Comparison of ENCODE assay signal across 8 mouse cellular contexts in the genomic region with DNA sequence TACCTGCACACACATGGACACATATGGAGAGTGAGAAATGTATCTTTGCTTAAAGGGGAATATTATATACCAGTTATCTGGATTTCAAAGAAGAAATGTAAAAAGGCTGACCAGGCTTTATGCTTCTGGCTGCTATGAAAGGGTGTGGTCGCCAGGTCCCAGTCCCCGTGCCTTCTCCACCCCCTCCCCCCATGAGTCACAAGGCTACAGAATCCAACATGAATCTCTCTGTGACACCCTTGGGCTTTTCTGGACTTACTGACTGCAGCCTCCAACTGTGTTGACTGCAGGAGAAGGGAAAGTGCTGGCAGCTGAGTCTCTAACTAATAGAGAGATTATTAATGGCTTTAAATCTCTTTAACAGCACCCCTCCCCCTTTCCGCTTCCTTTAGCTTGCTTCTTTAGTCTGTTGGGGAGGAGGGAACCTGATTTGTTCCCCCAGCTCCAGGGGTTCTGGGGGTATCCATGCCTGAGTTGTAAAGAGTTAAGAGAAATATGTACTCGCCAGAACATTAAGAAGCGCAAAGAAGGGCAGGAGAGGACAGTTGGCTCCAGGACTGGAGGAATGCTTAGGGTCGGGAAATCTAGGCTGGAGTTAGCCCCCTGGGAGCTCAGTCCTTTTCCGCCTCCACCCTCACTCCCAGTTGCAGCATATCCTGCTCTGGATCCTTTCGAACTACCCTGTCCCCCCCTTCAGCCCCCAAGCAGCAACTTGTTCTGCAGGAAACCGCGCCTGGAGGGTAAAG. TPM values are rescaled to one million over a fixed set of nuclear protein-coding genes. Genes with fewer than 3 reads are reported as not detected.
DNase-seq lines count a peak whose midpoint lies in the region; ATAC-seq and TF ChIP-seq lines count a peak whose summit lies in the region.

A gene (plus strand): TSS at position 614 of the 746 bp plus-strand sequence.

- no peaks in the 10 kb centered on the region for H3K4me1 ChIP-seq in hindbrain, embryonic 14.5 days (replicated peaks; ENCODE audit: control insufficient read depth, insufficient read depth, low read length)
- peaks cover 12% of the 10 kb centered on the region for H3K4me1 ChIP-seq in liver, embryonic 12.5 days
- peaks cover 6% of the 10 kb centered on the region; the same call in 1 of the 2 replicates for H3K4me1 ChIP-seq in neural tube, embryonic 12.5 days

- H3K27me3 ChIP-seq in hindbrain, embryonic 14.5 days (ENCODE audit: control insufficient read depth, insufficient read depth, low read length) = peaks cover 46% of the 10 kb centered on the region
- H3K27me3 ChIP-seq in liver, embryonic 12.5 days (replicated peaks) = peaks cover 75% of the 10 kb centered on the region
- peaks cover 42% of the 10 kb centered on the region for H3K27me3 ChIP-seq in neural tube, embryonic 12.5 days (replicated peaks)

- H3K9me3 ChIP-seq in hindbrain, embryonic 14.5 days (ENCODE audit: control insufficient read depth, low read length) = no peaks in the 10 kb centered on the region
- H3K9me3 ChIP-seq in liver, embryonic 12.5 days (replicated peaks) = no peaks in the 10 kb centered on the region
- H3K9me3 ChIP-seq in neural tube, embryonic 12.5 days = no peaks in the 10 kb centered on the region

- DNase-seq in layer of hippocampus, adult 2 months (ENCODE audit: low spot score in 2 of 2) = no peak
- no peak for DNase-seq in layer of hippocampus, adult 9-11 months
- no peak for DNase-seq in gastrocnemius, postnatal 10 days
- DNase-seq in hindbrain, embryonic 14.5 days (ENCODE audit: low spot score) = no peak
- DNase-seq in spleen, adult 12 weeks (ENCODE audit: low spot score) = no peak
- no peak for DNase-seq in layer of hippocampus, postnatal 14 days (ENCODE audit: low spot score in 2 of 2)

- H3K9ac ChIP-seq in hindbrain, embryonic 14.5 days = no peak within 1 kb of the TSS
- no peak within 1 kb of the TSS for H3K9ac ChIP-seq in liver, embryonic 12.5 days
- no peak within 1 kb of the TSS for H3K9ac ChIP-seq in neural tube, embryonic 12.5 days

- no peak for ATAC-seq in hindbrain, embryonic 14.5 days (ENCODE audit: low FRiP score)
- ATAC-seq in liver, embryonic 12.5 days = no peak
- no peak for ATAC-seq in neural tube, embryonic 12.5 days (ENCODE audit: low FRiP score, low read depth)

- WGBS in hindbrain, embryonic 14.5 days = 17% methylated on average over 10 of the region's 10 CpGs
- WGBS in liver, embryonic 12.5 days (ENCODE audit: insufficient replicate concordance) = 11% methylated on average over 10 of the region's 10 CpGs
- 8% methylated on average over 10 of the region's 10 CpGs for WGBS in neural tube, embryonic 12.5 days

- H3K36me3 ChIP-seq in hindbrain, embryonic 14.5 days (replicated peaks; ENCODE audit: control insufficient read depth, insufficient read depth) = no peaks in the 10 kb centered on the region
- H3K36me3 ChIP-seq in liver, embryonic 12.5 days = no peaks in the 10 kb centered on the region
- no peaks in the 10 kb centered on the region for H3K36me3 ChIP-seq in neural tube, embryonic 12.5 days

- H3K4me3 ChIP-seq in layer of hippocampus, adult 2 months = peak within 1 kb of the TSS; percentile 37
- no peak within 1 kb of the TSS for H3K4me3 ChIP-seq in hindbrain, embryonic 14.5 days (replicated peaks; ENCODE audit: low read length)
- peak within 1 kb of the TSS; percentile 16; the same call in 1 of the 2 replicates for H3K4me3 ChIP-seq in liver, embryonic 12.5 days
- H3K4me3 ChIP-seq in neural tube, embryonic 12.5 days = no peak within 1 kb of the TSS

- no peak for TF ChIP-seq CTCF in layer of hippocampus, adult 2 months (conservative IDR thresholded peaks at IDR 0.05)

- 0 out of 2 replicates have a peak within 1 kb of the TSS, but pooled peaks have one; percentile 10 for H3K4me2 ChIP-seq in hindbrain, embryonic 14.5 days (replicated peaks)
- H3K4me2 ChIP-seq in liver, embryonic 12.5 days = peak within 1 kb of the TSS; percentile 47
- peak within 1 kb of the TSS; percentile 39 for H3K4me2 ChIP-seq in neural tube, embryonic 12.5 days (replicated peaks)

- H3K27ac ChIP-seq in layer of hippocampus, adult 2 months = peak within 1 kb of the TSS; percentile 73
- H3K27ac ChIP-seq in hindbrain, embryonic 14.5 days = no peak within 1 kb of the TSS
- no peak within 1 kb of the TSS for H3K27ac ChIP-seq in liver, embryonic 12.5 days
- no peak within 1 kb of the TSS for H3K27ac ChIP-seq in neural tube, embryonic 12.5 days

RNA-seq across cellular contexts. Expression of the gene that starts here (rescaled TPM):
- total RNA-seq in layer of hippocampus, adult 2 months (2021) = 1 to 10 TPM; 2.5 to 4.0 TPM
- 10 to 100 TPM; 29.9 to 35.5 TPM for total RNA-seq in gastrocnemius, postnatal 10 days (2021)
- polyA plus RNA-seq in hindbrain, embryonic 14.5 days (2014; fragmentation: Nextera tagmentation; extraction: Ambion mirVana) = 1.4 and 1.6 TPM in 2 replicates
- polyA plus RNA-seq in liver, embryonic 12.5 days (2016; fragmentation: Nextera tagmentation; extraction: Ambion mirVana) = 0.83 and 0.92 TPM in 2 replicates
- 0.59 and 1.6 TPM in 2 replicates for polyA plus RNA-seq in neural tube, embryonic 12.5 days (2016; fragmentation: Nextera tagmentation; extraction: Ambion mirVana)
- total RNA-seq in layer of hippocampus, postnatal 14 days (2021) = 1 to 10 TPM; 3.2 to 4.6 TPM

Comparison
In these comparisons a context has a peak if more than half of its experiments do, and no peak if none do; other contexts are left out.
1. RNA of the gene that starts here (total RNA-seq): 29.9 to 35.5 TPM in gastrocnemius, postnatal 10 days; 3.2 to 4.6 TPM in layer of hippocampus, postnatal 14 days and 2.5 to 4.0 TPM in layer of hippocampus, adult 2 months; every median in the first group is over 4 times any median in the second.
2. H3K4me3 ChIP-seq: peak in layer of hippocampus, adult 2 months (single experiment) and liver, embryonic 12.5 days (single experiment); none in hindbrain, embryonic 14.5 days (single experiment) and neural tube, embryonic 12.5 days (single experiment).
3. Peak in every context shown above with its lines, with median percentiles within 50 percentile points of each other: H3K4me2 ChIP-seq.